Mouse (Mus musculus) central nervous system, embryonic 14 days (tissue): ENCODE results near the gene Gjc3. TPM values are rescaled to one million over a fixed set of nuclear protein-coding genes. Genes with fewer than 3 reads are reported as not detected.

ENCODE experiments used
- polyA plus RNA-seq: library from polyadenylated mRNA; depleted of rRNA; stranded (reverse); fragments of >200 nt; gene quantifications from 2 replicates; pipeline ENCODE4 v1.2.3, GENCODE M21; 2012; rRNA removed

Gjc3 gene
- 0.38 and 0.71 TPM in 2 replicates for polyA plus RNA-seq

GRCm38 (mm10) chr5:137962945-137963344 is at the start of gene Gjc3:
Gene Gjc3, minus strand, starts transcription at chr5:137963098.

GRCm38 (mm10) chr5:137981300-137981699 is 18.4 kb upstream of the Gjc3 start, which contains the start of gene Azgp1:
Gene Azgp1, plus strand, starts transcription at chr5:137981520.

GRCm38 (mm10) chr5:137921532-137921931 is 41.4 kb downstream of the Gjc3 start, which contains the start of gene Cyp3a13:
Gene Cyp3a13, minus strand, starts transcription at chr5:137921619.

Other genes starting within 250 kb of the Gjc3 start
- 165 and 183 TPM in 2 replicates for gene Nyap1, start 221.5 kb downstream of the Gjc3 start, polyA plus RNA-seq
- 57.8 and 66.5 TPM in 2 replicates for gene Tsc22d4, start 217.4 kb downstream of the Gjc3 start, polyA plus RNA-seq
- gene Ppp1r35, start 184.2 kb downstream of the Gjc3 start, polyA plus RNA-seq = 55.5 and 66.0 TPM in 2 replicates
- gene Mepce, start 175.4 kb downstream of the Gjc3 start, polyA plus RNA-seq = 36.2 and 40.2 TPM in 2 replicates
- 11.3 and 14.0 TPM in 2 replicates for gene Zcwpw1, start 175.3 kb downstream of the Gjc3 start, polyA plus RNA-seq
- 0.38 TPM in 2 replicates for gene Pilra, start 126.8 kb downstream of the Gjc3 start, polyA plus RNA-seq
- 0.09 and 0.10 TPM in 2 replicates for gene Pilrb1, start 105.0 kb downstream of the Gjc3 start, polyA plus RNA-seq
- 0.04 and 0.11 TPM in 2 replicates for gene Pilrb2, start 91.3 kb downstream of the Gjc3 start, polyA plus RNA-seq
- gene Cyp3a13, start 41.5 kb downstream of the Gjc3 start, polyA plus RNA-seq = 0.05 TPM in 1 of 2 replicates, not detected in the other
- gene Azgp1, start 18.4 kb upstream of the Gjc3 start, polyA plus RNA-seq = not detected in 2 replicates
- gene Smok3a, start 58.2 kb upstream of the Gjc3 start, polyA plus RNA-seq = not detected in 2 replicates
- gene Smok3b, start 58.3 kb upstream of the Gjc3 start, polyA plus RNA-seq = not detected in 2 replicates
- gene Smok3c, start 90.1 kb upstream of the Gjc3 start, polyA plus RNA-seq = not detected in 2 replicates
- gene Zkscan1, start 122.0 kb upstream of the Gjc3 start, polyA plus RNA-seq = 16.6 and 18.9 TPM in 2 replicates
- gene Zscan21, start 153.8 kb upstream of the Gjc3 start, polyA plus RNA-seq = 66.8 and 74.4 TPM in 2 replicates
- 10.6 and 11.5 TPM in 2 replicates for gene Zfp113, start 192.6 kb upstream of the Gjc3 start, polyA plus RNA-seq
- gene Cops6, start 198.0 kb upstream of the Gjc3 start, polyA plus RNA-seq = 134 and 138 TPM in 2 replicates
- 67.2 TPM in 2 replicates for gene Ap4m1, start 208.9 kb upstream of the Gjc3 start, polyA plus RNA-seq
- 156 and 192 TPM in 2 replicates for gene Mcm7, start 209.3 kb upstream of the Gjc3 start, polyA plus RNA-seq
- gene Taf6, start 224.4 kb upstream of the Gjc3 start, polyA plus RNA-seq = 88.3 and 101 TPM in 2 replicates
- 32.2 and 35.5 TPM in 2 replicates for gene Cnpy4, start 224.4 kb upstream of the Gjc3 start, polyA plus RNA-seq
- 8.7 and 9.9 TPM in 2 replicates for gene Mblac1, start 231.2 kb upstream of the Gjc3 start, polyA plus RNA-seq